Mouse (Mus musculus) lung, embryonic 15.5 days (tissue): ENCODE results near the gene Pga5. TPM values are rescaled to one million over a fixed set of nuclear protein-coding genes. Genes with fewer than 3 reads are reported as not detected.

Experiments
- ATAC-seq: fragments of 200-750 bp; cut with Nextera tagmentation; 2 replicates; pipeline ENCODE4 v1.8.0; 2017; ENCODE audit warnings: moderate number of reproducible peaks, borderline replicate concordance; ENCODE audit not compliant: low FRiP score, low TSS enrichment; ENCODE audit errors: extremely low read depth
- H3K27ac ChIP-seq: fragments of 300-500 bp; sonication (generic); 2 replicates; pipeline ENCODE4 v1.5.1; 2015; ENCODE audit warnings: moderate library complexity, mild to moderate bottlenecking, inconsistent platforms
- H3K27me3 ChIP-seq: fragments of 300-500 bp; sonication (generic); 2 replicates; pipeline ENCODE4 v1.6.1; 2015; ENCODE audit warnings: inconsistent platforms
- H3K36me3 ChIP-seq: fragments of 300-500 bp; sonication (generic); 2 replicates; pipeline ENCODE4 v1.6.1; 2015; ENCODE audit warnings: inconsistent platforms
- H3K4me1 ChIP-seq: fragments of 300-500 bp; sonication (generic); 2 replicates; pipeline ENCODE4 v1.6.1; 2015; ENCODE audit warnings: inconsistent platforms
- H3K4me2 ChIP-seq: fragments of 300-500 bp; sonication (generic); 2 replicates; pipeline ENCODE4 v1.6.1; 2015; ENCODE audit warnings: inconsistent platforms, mild to moderate bottlenecking, moderate library complexity
- H3K4me3 ChIP-seq: fragments of 300-500 bp; sonication (generic); 2 replicates; pipeline ENCODE4 v1.5.1; 2015; ENCODE audit warnings: mild to moderate bottlenecking, inconsistent platforms
- H3K9ac ChIP-seq: fragments of 300-500 bp; sonication (generic); 2 replicates; pipeline ENCODE4 v1.6.1; 2015; ENCODE audit warnings: inconsistent platforms
- H3K9me3 ChIP-seq: fragments of 300-500 bp; sonication (generic); 2 replicates; pipeline ENCODE4 v1.6.1; 2016; ENCODE audit warnings: inconsistent platforms
- WGBS: fragments of 180-500 bp; shearing (Covaris S2); methylation state at CpG from one replicate; pipeline ENCODE4 v1.1.7; 2015; 5-methylcytosine and 5-hydroxymethylcytosine counted together
- polyA plus RNA-seq: library from polyadenylated mRNA; unstranded; fragments of >200 nt; fragmentation: Nextera tagmentation; extraction: Ambion mirVana; gene quantifications from 2 replicates; pipeline ENCODE4 v1.2.1, GENCODE M21; 2015

The Pga5 gene
- polyA plus RNA-seq, 1 experiment from 2014 or later: not detected

- no peak for ATAC-seq
Measured at GRCm38 (mm10) chr19:10661919-10662318, 16.0 kb downstream of the Pga5 start.

DNA sequence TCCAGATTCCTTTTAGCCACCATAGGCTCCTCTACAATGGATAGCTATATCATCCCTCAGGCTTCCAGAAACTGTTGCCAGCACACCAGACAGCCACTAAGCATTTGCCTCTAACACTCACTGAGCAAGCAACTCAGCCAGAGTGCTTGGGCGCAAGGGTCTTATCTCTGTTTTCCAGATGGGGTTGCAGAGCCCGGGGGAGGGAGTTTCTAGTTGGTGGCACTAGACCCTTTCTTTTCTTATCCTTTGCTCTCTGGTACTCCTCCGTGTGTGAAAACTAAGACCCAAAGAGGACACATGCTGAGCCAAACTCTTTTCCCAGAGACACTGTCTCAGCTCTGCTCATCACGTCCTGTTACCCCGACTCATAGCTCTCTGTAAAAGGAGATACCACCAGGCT, 16.5 kb downstream of the Pga5 start:
- ATAC-seq: no peak
- Histone ChIP-seq H3K27me3 (no peaks in the 10 kb centered on the region), H3K36me3 (no peaks in the 10 kb centered on the region), H3K27ac (no peak overlapping the region), H3K4me2 (no peak overlapping the region), H3K4me3 (no peak overlapping the region), H3K9me3 (no peaks in the 10 kb centered on the region), H3K9ac (no peak overlapping the region), H3K4me1 (no peaks in the 10 kb centered on the region)
- WGBS: 57% methylated on average over 5 of the region's 5 CpGs

More at GRCm38 (mm10) chr19:10661919-10662318, 16.0 kb downstream of the Pga5 start:
- H3K9me3 ChIP-seq: no peaks in the 10 kb centered on the region
- WGBS: 80% methylated on average over 2 of the region's 2 CpGs
- no peaks in the 10 kb centered on the region for H3K4me1 ChIP-seq
- H3K4me2 ChIP-seq: no peak overlapping the region
- H3K36me3 ChIP-seq: no peaks in the 10 kb centered on the region
- no peak overlapping the region for H3K4me3 ChIP-seq
- no peak overlapping the region for H3K9ac ChIP-seq
- no peak overlapping the region for H3K27ac ChIP-seq
- H3K27me3 ChIP-seq: no peaks in the 10 kb centered on the region

DNA sequence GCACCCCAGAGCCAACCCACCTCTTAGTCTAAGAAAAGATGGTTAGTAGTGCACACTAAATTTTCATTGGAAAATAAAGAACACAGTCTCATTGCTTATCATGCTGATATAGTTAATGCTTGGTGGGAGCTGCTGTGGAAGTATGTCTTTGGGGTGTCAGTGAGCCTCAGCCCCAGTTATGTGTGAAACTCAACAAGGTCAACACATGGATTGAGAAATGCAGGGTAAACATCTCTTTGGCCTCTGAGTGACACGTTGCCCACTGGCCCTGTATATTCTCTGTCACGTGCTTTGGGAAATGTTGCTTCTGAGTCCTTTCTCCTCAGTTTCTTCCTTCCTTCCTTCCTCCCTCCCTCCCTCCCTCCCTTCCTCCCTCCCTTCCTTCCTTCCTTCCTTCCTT, 19.5 kb downstream of the Pga5 start:
- H3K4me3 ChIP-seq: no peak overlapping the region
- WGBS: 37% methylated on average over 2 of the region's 2 CpGs

GRCm38 (mm10) chr19:10657742-10658141, 20.1 kb downstream of the Pga5 start:
- Histone ChIP-seq H3K4me2 (no peak overlapping the region), H3K27me3 (no peaks in the 10 kb centered on the region), H3K9ac (no peak overlapping the region), H3K4me1 (no peaks in the 10 kb centered on the region), H3K9me3 (no peaks in the 10 kb centered on the region), H3K36me3 (no peaks in the 10 kb centered on the region), H3K27ac (no peak overlapping the region), H3K4me3 (no peak overlapping the region)
- WGBS: 36% methylated on average over 5 of the region's 5 CpGs
- no peak for ATAC-seq

More for the DNA sequence above, 19.5 kb downstream of the Pga5 start:
- H3K36me3 ChIP-seq: no peaks in the 10 kb centered on the region
- H3K9ac ChIP-seq: no peak overlapping the region
- no peak for ATAC-seq
- no peak overlapping the region for H3K4me2 ChIP-seq
- no peaks in the 10 kb centered on the region for H3K4me1 ChIP-seq
- H3K9me3 ChIP-seq: no peaks in the 10 kb centered on the region
- no peaks in the 10 kb centered on the region for H3K27me3 ChIP-seq
- H3K27ac ChIP-seq: no peak overlapping the region

DNA sequence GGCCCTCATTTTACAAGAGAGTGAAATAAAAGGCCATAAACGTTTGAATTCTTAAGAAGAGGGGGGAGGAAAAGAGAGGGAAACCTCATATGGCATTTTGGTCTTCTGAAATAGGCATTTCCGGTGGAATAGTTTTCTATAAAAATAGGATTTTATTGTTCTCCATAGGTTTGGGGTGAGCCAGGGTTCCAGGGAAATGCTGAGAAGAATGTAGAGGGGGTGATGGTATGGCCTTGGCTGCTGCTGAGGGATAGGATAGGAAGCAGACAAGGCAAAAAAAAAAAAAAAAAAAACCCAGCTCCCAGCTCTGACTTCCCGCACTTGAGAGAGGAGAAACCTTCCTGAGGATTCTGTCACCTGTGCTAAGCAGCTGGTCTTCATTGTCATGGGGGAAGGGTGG, 21.8 kb downstream of the Pga5 start:
- Histone ChIP-seq H3K36me3 (no peaks in the 10 kb centered on the region), H3K4me3 (no peak overlapping the region), H3K9ac (no peak overlapping the region), H3K27me3 (no peaks in the 10 kb centered on the region), H3K4me1 (no peaks in the 10 kb centered on the region), H3K27ac (no peak overlapping the region), H3K4me2 (no peak overlapping the region), H3K9me3 (no peaks in the 10 kb centered on the region)
- 51% methylated on average over 3 of the region's 3 CpGs for WGBS
- no peak for ATAC-seq

DNA sequence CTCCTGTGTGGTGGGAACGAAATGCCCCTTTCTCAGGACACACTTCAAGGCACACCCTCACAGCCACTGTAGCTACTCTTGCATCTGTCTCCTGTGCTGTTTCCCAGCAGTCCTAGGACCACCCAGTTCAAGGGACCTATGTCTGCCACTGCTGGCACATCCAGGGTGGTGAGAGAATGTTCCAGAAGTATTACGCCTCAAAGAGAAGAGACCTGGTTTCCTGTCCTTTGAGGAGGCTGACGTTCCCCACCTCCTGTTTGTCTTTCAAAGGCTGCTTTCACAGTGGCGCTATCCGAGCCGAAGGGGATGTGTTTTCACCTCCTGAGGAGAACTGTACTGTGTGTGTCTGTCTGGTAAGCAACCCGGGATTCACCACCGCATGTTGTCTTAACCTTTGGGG, 29.7 kb downstream of the Pga5 start:
- H3K36me3 ChIP-seq: no peaks in the 10 kb centered on the region
- no peak overlapping the region for H3K27ac ChIP-seq
- no peak overlapping the region for H3K4me2 ChIP-seq
- no peaks in the 10 kb centered on the region for H3K27me3 ChIP-seq
- H3K4me3 ChIP-seq: no peak overlapping the region
- ATAC-seq: no peak
- no peaks in the 10 kb centered on the region for H3K4me1 ChIP-seq
- H3K9me3 ChIP-seq: no peaks in the 10 kb centered on the region
- no peak overlapping the region for H3K9ac ChIP-seq
- 60% methylated on average over 8 of the region's 8 CpGs for WGBS

DNA sequence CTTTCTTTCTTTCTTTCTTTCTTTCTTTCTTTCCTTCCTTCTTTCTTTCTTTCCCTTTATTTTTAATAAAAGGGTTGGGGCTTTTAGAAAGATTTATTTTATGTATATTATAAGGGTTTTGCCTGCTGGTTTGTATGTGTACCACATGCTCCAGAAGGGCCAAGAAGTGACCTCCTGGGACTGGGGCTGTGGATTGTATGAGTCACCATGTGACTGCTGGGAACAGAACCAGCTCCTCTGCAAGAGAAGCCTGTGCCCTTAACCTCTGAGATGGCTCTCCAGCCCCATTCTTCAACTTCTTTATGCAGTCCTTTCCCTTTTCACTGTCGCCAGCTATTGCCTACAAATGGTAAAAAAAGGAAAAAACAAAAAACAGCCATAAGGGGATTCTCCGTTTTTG, 32.3 kb downstream of the Pga5 start:
- 79% methylated on average over 2 of the region's 2 CpGs for WGBS
- no peaks in the 10 kb centered on the region for H3K9me3 ChIP-seq
- no peak overlapping the region for H3K27ac ChIP-seq
- H3K27me3 ChIP-seq: no peaks in the 10 kb centered on the region
- no peak overlapping the region for H3K4me2 ChIP-seq
- H3K4me3 ChIP-seq: no peak overlapping the region
- H3K4me1 ChIP-seq: no peaks in the 10 kb centered on the region
- no peaks in the 10 kb centered on the region for H3K36me3 ChIP-seq
- no peak for ATAC-seq
- H3K9ac ChIP-seq: no peak overlapping the region

- WGBS: 44% methylated on average over 13 of the region's 13 CpGs
- Histone ChIP-seq H3K27ac (no peak overlapping the region), H3K36me3 (no peaks in the 10 kb centered on the region), H3K27me3 (no peaks in the 10 kb centered on the region), H3K9ac (no peak overlapping the region), H3K9me3 (no peaks in the 10 kb centered on the region), H3K4me3 (no peak overlapping the region), H3K4me1 (no peaks in the 10 kb centered on the region), H3K4me2 (no peak overlapping the region)
- no peak for ATAC-seq
Measured at GRCm38 (mm10) chr19:10640589-10641378, 37.1 kb downstream of the Pga5 start.

- Histone ChIP-seq H3K27ac (no peak overlapping the region), H3K27me3 (no peaks in the 10 kb centered on the region; the same call in 1 of the 2 replicates), H3K36me3 (no peaks in the 10 kb centered on the region), H3K4me3 (no peak overlapping the region), H3K4me2 (no peak overlapping the region), H3K4me1 (peaks cover 3% of the 10 kb centered on the region), H3K9ac (no peak overlapping the region), H3K9me3 (no peaks in the 10 kb centered on the region)
- WGBS: 3% methylated on average over 5 of the region's 5 CpGs
- no peak for ATAC-seq
Measured at GRCm38 (mm10) chr19:10640080-10640479, 37.8 kb downstream of the Pga5 start.

- no peak overlapping the region for H3K4me3 ChIP-seq
- ATAC-seq: no peak
- H3K27me3 ChIP-seq: no peaks in the 10 kb centered on the region; the same call in 1 of the 2 replicates
- H3K4me2 ChIP-seq: no peak overlapping the region
- H3K4me1 ChIP-seq: peaks cover 18% of the 10 kb centered on the region
- no peaks in the 10 kb centered on the region for H3K36me3 ChIP-seq
- WGBS: 34% methylated on average over 7 of the region's 7 CpGs
- no peak overlapping the region for H3K27ac ChIP-seq
- no peak overlapping the region for H3K9ac ChIP-seq
- no peaks in the 10 kb centered on the region for H3K9me3 ChIP-seq
Measured at GRCm38 (mm10) chr19:10637840-10638239, 40.0 kb downstream of the Pga5 start.

DNA sequence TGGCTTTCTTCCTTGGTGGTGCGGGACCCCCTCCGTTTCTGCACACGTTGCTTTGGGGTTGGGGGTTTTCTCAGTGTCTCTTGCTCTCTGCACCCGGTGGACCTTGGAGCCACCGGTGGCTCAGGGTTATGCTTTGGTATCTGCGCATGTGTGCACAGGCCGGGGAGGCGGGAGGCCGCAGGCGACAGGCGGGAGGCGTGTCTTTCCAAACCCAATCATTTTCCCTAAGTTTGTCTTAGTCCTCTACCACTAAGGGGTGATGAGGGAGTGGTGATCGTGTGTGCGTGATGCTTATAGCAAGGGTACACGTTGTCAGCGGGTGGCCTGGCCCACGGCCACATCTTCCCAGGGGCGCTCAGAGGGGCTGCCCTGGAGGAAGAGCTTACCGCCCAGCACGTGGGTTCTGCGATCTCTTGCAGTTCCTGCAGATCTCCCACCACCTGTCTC, 43.0 kb downstream of the Pga5 start:
- peak; percentile 80 for ATAC-seq
- peaks cover 18% of the 10 kb centered on the region for H3K4me1 ChIP-seq
- peak overlapping the region; percentile 38 for H3K4me3 ChIP-seq
- H3K9ac ChIP-seq: peak overlapping the region; percentile 44
- no peaks in the 10 kb centered on the region for H3K9me3 ChIP-seq
- WGBS: 5% methylated on average over 21 of the region's 21 CpGs
- H3K27me3 ChIP-seq: no peaks in the 10 kb centered on the region; the same call in 1 of the 2 replicates
- H3K27ac ChIP-seq: no peak overlapping the region
- peak overlapping the region; percentile 85 for H3K4me2 ChIP-seq
- H3K36me3 ChIP-seq: peaks cover 10% of the 10 kb centered on the region

- peaks cover 16% of the 10 kb centered on the region for H3K36me3 ChIP-seq
- peak within 1 kb of the TSS; percentile 44 for H3K9ac ChIP-seq
- no peak within 1 kb of the TSS for H3K27ac ChIP-seq
- H3K4me1 ChIP-seq: peaks cover 18% of the 10 kb centered on the region
- peak within 1 kb of the TSS; percentile 38 for H3K4me3 ChIP-seq
- peak; percentile 72 for ATAC-seq
- H3K4me2 ChIP-seq: peak within 1 kb of the TSS; percentile 85
- no peaks in the 10 kb centered on the region; the same call in 1 of the 2 replicates for H3K27me3 ChIP-seq
- H3K9me3 ChIP-seq: no peaks in the 10 kb centered on the region
- 2% methylated on average over 32 of the region's 32 CpGs for WGBS
Measured at GRCm38 (mm10) chr19:10634106-10634871, 43.6 kb downstream of the Pga5 start, which contains the start of gene Vwce. Gene Vwce, plus strand, starts transcription at chr19:10634213.
